Mouse (Mus musculus) kidney, adult 2 months (tissue): Measurements from ENCODE around the gene Btbd1. TPM values are rescaled to one million over a fixed set of nuclear protein-coding genes. Genes with fewer than 3 reads are reported as not detected.

Experiments
- DNase-seq: peaks from one replicate; pipeline ENCODE4 v3.0.0; 2021
- H3K27ac ChIP-seq: fragments of 200-500 bp; 2 replicates; pipeline ENCODE4 v1.5.1; 2012; ENCODE audit warnings: low read depth, low read length, control low read depth, inconsistent platforms; ENCODE audit not compliant: insufficient read depth
- H3K27me3 ChIP-seq: fragments of 200-500 bp; replicated peaks from 2 replicates; pipeline ENCODE4 v1.6.1; 2012; ENCODE audit warnings: mild to moderate bottlenecking, moderate library complexity, low read length, inconsistent platforms; ENCODE audit not compliant: control insufficient read depth, insufficient read depth
- H3K36me3 ChIP-seq: fragments of 200-500 bp; 2 replicates; pipeline ENCODE4 v1.6.1; 2012; ENCODE audit warnings: mild to moderate bottlenecking, moderate library complexity, low read length, inconsistent platforms; ENCODE audit not compliant: control insufficient read depth, insufficient read depth
- H3K4me1 ChIP-seq: fragments of 200-500 bp; 2 replicates; pipeline ENCODE4 v1.6.1; 2011; ENCODE audit warnings: low read length; ENCODE audit not compliant: control insufficient read depth, insufficient read depth
- H3K4me3 ChIP-seq: fragments of 200-500 bp; 2 replicates; pipeline ENCODE4 v1.5.1; 2011; ENCODE audit warnings: mild to moderate bottlenecking, low read depth, low read length, control low read depth; ENCODE audit not compliant: insufficient read depth
- CTCF ChIP-seq: fragments of 200-500 bp; conservative IDR thresholded peaks from 2 replicates; pipeline ENCODE4 v1.5.1; 2011; ENCODE audit warnings: low read depth, mild to moderate bottlenecking, control low read depth, low read length, moderate library complexity, mixed read lengths; ENCODE audit not compliant: insufficient read depth, insufficient read length
- POLR2A ChIP-seq: fragments of 200-500 bp; IDR thresholded peaks from one replicate; pipeline ENCODE4 v1.6.1; 2011; ENCODE audit warnings: low read depth, low read length, control low read depth
- WGBS: fragments of 180-500 bp; shearing (Covaris S2); methylation state at CpG from one replicate; pipeline ENCODE4 v1.1.7; 2018; 5-methylcytosine and 5-hydroxymethylcytosine counted together
- polyA plus RNA-seq: library from polyadenylated mRNA; depleted of rRNA; stranded (reverse); fragments of >200 nt; gene quantifications from 2 replicates; pipeline ENCODE4 v1.2.3, GENCODE M21; 2012

The Btbd1 gene
- polyA plus RNA-seq, 1 experiment, result 28.1 TPM

DNA sequence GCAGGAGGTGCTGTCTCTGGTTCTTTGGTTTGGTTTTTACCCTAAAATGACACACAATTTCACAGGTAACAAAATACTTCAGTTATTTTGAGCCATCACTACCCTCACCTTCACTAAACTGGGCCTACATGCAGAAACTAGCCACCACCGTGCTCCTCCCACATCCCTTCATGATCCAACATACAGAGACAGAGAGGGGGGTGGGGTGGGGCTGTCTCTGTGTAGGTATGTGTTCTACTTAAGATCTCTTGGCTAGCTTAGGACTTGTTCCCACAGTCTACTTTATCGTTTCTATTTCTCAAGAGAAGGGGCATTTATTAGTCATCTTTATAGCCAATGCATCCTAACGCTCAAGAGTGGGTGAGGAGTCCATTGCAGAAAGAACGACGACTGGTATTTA lies 40.7 kb downstream of the Btbd1 start:
- H3K4me3 ChIP-seq, result peak overlapping the region; percentile 89
- peak; percentile 7 for DNase-seq
- H3K36me3 ChIP-seq, result no peaks in the 10 kb centered on the region
- no peaks in the 10 kb centered on the region for H3K27me3 ChIP-seq
- peak overlapping the region; percentile 76 for H3K27ac ChIP-seq
- H3K4me1 ChIP-seq, result peaks cover 9% of the 10 kb centered on the region; the same call in 1 of the 2 replicates
- no peak for TF ChIP-seq POLR2A
- TF ChIP-seq CTCF, result no peak
- 4% methylated on average over 5 of the region's 5 CpGs for WGBS

DNA sequence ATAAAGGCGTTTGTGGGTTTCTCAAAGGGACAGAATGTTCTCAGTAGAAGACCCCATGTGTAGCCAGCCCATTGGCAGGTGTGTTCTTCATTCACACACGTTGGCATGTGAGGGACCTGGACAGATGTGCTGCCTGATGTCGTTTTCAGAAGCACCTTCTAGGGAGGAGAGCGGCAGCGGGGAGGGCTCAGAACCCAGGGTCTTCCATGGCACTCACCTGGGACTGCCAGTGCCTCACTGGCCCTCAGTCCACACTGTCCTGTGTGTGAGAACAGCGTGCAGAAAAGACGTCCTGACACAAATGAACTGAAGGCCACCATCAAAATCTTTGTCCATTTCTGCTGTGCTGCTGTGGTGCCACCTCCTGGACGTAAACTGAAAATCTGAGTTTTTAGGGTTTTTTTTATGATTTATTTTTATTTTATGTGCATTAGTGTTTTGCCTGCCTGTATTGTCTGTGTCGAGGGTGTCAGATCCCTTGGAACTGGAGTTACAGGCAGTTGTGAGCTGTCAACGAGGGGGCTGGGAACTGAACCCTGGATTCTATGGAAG lies 51.5 kb downstream of the Btbd1 start:
- H3K4me1 ChIP-seq, result no peaks in the 10 kb centered on the region
- no peaks in the 10 kb centered on the region for H3K27me3 ChIP-seq
- TF ChIP-seq CTCF (0 out of 2 replicates have a peak, but pooled peaks have one; percentile 15), POLR2A (no peak)
- H3K27ac ChIP-seq, result no peak overlapping the region
- WGBS, result 68% methylated on average over 10 of the region's 10 CpGs
- H3K4me3 ChIP-seq, result no peak overlapping the region
- no peaks in the 10 kb centered on the region for H3K36me3 ChIP-seq
- DNase-seq, result no peak

DNA sequence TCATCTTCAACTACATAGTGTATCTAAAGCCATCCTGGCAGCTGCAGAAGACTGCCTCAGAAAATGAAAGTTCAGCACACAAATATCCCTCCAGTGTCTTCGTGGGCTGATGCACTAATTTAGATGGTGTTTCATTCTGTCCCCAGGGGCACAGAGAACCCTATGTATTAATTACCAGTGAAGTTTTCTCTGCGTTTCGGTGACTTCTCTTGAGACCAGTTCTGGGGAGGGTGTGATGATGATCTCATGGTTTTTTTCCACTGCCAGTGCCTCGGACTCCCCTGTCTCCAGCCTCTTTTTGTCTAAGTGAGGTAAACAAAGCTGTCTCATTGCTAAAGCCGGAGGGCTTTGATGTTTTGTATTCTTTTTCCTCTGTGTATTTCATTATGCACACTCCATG lies 53.9 kb downstream of the Btbd1 start:
- no peaks in the 10 kb centered on the region for H3K36me3 ChIP-seq
- H3K4me1 ChIP-seq, result no peaks in the 10 kb centered on the region
- H3K4me3 ChIP-seq, result no peak overlapping the region
- WGBS, result 67% methylated on average over 5 of the region's 5 CpGs
- DNase-seq, result no peak
- H3K27ac ChIP-seq, result no peak overlapping the region
- no peaks in the 10 kb centered on the region for H3K27me3 ChIP-seq
- TF ChIP-seq CTCF (no peak), POLR2A (no peak)

DNA sequence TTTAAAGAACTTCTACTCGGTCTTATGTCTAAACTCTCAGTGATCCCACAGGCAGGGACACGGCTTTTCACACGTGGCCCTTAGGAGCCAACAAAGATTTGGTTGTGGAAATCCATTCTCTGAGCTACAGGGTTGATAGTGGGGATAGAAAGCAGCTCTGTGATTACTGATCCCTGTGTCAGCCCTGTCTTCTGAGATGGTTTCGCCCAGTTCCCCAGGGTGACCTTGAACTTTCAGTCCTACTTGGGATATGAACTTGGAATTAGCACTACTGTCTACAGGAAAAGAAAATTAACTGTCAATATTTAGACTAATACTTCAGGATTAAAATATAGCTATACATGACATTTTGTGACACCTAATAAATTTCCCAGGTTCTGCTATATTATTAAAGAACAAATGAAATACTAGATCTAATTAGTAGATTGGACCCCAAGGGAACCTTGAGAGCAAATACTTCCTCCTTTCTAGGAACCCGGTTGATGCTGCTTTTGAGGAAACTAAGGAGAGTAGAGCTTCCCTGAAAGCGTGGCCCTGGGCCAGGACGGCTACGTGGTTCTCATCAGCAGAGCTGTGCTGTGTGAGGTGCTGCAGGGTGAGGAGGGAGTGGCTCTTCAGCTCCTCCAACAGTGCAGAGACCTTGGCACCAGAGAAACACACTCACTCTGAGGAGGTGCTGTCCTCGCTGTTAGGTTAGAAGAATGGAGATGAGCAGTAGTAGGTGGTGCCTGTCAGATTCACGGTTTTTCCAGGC lies 56.3 kb downstream of the Btbd1 start:
- no peaks in the 10 kb centered on the region for H3K4me1 ChIP-seq
- no peak for TF ChIP-seq POLR2A
- TF ChIP-seq CTCF, result no peak
- H3K27me3 ChIP-seq, result no peaks in the 10 kb centered on the region
- H3K36me3 ChIP-seq, result no peaks in the 10 kb centered on the region
- no peak overlapping the region for H3K27ac ChIP-seq
- WGBS, result 66% methylated on average over 10 of the region's 10 CpGs
- no peak for DNase-seq
- H3K4me3 ChIP-seq, result no peak overlapping the region

DNA sequence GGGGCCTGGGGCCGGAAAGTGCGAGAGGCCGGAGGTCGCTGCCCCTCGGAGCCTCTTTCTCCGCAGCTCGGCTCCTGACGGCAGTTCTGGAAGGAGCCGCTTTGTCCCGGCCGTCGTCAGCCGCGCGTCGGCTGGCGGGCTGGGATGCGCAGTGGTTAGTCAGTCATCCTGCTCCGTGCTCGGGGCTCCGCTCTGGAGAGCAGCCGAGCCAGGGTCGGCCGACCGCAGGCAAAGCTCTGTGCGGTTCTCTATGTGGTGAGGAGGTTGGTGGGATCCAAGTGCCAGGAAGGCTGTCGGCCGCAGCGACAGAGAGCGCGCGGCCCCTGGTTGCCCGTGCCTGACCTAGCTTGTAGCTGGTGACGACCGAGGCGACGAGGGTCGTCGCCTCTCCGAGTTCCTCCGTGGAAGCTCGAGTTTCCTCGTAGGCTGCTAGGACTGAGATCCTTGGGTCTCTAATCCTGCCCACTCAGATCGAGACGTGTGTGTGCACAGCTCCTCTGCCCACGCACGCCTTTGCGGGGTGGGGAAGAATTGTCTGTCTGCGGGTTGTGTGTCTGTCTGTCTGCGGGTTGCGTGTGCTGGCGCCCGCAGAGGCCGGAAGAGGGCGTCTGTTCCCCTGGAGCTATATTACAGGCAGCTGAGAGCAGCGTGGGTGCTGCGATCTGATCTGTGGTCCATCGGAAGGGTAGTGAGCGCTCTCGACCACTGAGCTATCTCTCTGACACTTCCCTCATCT lies 66.0 kb downstream of the Btbd1 start:
- Histone ChIP-seq H3K27me3 (no peaks in the 10 kb centered on the region), H3K36me3 (no peaks in the 10 kb centered on the region), H3K4me3 (peak overlapping the region; percentile 61), H3K4me1 (no peaks in the 10 kb centered on the region; the same call in 1 of the 2 replicates), H3K27ac (no peak overlapping the region)
- no peak for TF ChIP-seq POLR2A
- TF ChIP-seq CTCF, result peak; percentile 31; the same call in 1 of the 2 replicates
- DNase-seq, result peak; percentile 17
- 2% methylated on average over 60 of the region's 60 CpGs for WGBS

DNA sequence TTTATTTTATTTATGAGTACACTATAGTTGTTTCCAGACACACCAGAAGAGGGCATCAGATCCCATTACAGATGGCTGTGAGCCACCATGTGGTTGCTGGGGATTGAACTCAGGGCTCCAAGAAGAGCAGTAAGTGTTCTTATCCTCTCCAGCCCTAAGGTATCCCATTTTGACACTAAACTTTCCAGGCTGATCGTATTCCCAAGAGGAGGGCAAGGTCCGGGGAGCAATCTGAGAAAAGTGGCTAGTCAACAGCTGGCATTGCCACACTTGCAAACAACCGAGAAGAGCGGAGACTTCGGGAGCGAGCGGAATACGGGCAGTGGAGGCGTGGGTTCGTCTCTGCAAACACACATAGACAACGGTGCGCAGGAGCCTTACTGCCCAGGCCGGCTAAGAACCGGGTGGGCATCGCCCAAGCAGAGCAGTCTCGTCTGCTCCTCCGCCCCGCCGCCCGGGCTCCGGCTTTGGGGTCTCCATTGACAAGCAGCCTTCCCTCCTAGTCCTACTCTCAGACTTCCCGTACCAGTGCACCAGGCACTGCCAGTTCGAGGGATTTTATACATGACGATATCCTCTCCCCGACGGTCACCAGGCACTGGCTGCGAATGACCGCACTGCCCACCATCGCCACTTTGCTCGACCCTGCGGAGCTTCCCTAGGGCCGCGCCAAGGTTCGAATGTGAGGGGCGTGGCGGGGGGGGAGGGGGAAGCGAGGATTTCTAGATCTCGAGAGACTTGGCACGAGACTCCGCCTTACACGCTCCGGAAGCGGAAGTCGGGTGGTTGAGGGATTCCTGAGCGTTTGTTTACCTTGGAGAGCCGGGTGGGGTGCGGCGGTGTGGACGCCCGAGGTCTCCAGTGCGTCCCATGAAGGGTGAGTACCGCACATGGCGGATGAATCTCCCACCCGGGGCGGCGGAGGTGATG lies 66.8 kb downstream of the Btbd1 start, which contains the start of gene Ramac:
Gene Ramac, plus strand, starts transcription at position 746 of the 930 bp plus-strand sequence.
- Histone ChIP-seq H3K27ac (no peak within 1 kb of the TSS), H3K27me3 (no peaks in the 10 kb centered on the region), H3K4me3 (peak within 1 kb of the TSS; percentile 61), H3K4me1 (no peaks in the 10 kb centered on the region; the same call in 1 of the 2 replicates), H3K36me3 (no peaks in the 10 kb centered on the region)
- WGBS, result under 1% methylated on average over 56 of the region's 56 CpGs
- DNase-seq, result peak; percentile 94
- no peak for TF ChIP-seq CTCF
- no peak for TF ChIP-seq POLR2A
